Mouse (Mus musculus) cerebellum, adult 2 months (tissue): ENCODE data around the gene Svep1. TPM values are rescaled to one million over a fixed set of nuclear protein-coding genes. Genes with fewer than 3 reads are reported as not detected.
A peak's percentile ranks its signal among the peaks of the same experiment; 100 is the strongest.

ENCODE experiments used
- DNase-seq, 2 experiments: peaks; one replicate each; pipeline ENCODE4 v3.0.0; 2021
- H3K27ac ChIP-seq: fragments of 200-500 bp; 2 replicates; pipeline ENCODE4 v1.5.1; 2012; ENCODE audit warnings: low read length, control low read depth, inconsistent platforms; ENCODE audit not compliant: insufficient read depth
- H3K27me3 ChIP-seq: fragments of 200-500 bp; 2 replicates; pipeline ENCODE4 v1.6.1; 2012; ENCODE audit warnings: inconsistent platforms, mild to moderate bottlenecking, low read length, moderate library complexity; ENCODE audit not compliant: control insufficient read depth, insufficient read depth
- H3K4me1 ChIP-seq: fragments of 200-500 bp; 2 replicates; pipeline ENCODE4 v1.6.1; 2011; ENCODE audit warnings: low read length; ENCODE audit not compliant: control insufficient read depth, insufficient read depth
- H3K4me3 ChIP-seq: fragments of 200-500 bp; replicated peaks from 2 replicates; pipeline ENCODE3; 2011; ENCODE audit warnings: mild to moderate bottlenecking, low read depth, low read length, control low read depth; ENCODE audit not compliant: insufficient read depth
- CTCF ChIP-seq: fragments of 200-500 bp; IDR thresholded peaks from 2 replicates; pipeline ENCODE4 v1.5.1; 2011; ENCODE audit warnings: low read depth, mild to moderate bottlenecking, control low read depth, low read length, moderate library complexity, borderline replicate concordance; ENCODE audit not compliant: insufficient read depth
- POLR2A ChIP-seq: fragments of 200-500 bp; IDR thresholded peaks from 2 replicates; pipeline ENCODE4 v1.6.1; 2011; ENCODE audit warnings: low read length, control low read depth, borderline replicate concordance; ENCODE audit not compliant: insufficient read depth
- WGBS: fragments of 180-500 bp; shearing (Covaris S2); methylation state at CpG from one replicate; pipeline ENCODE4 v1.1.7; 2018; 5-methylcytosine and 5-hydroxymethylcytosine counted together
- polyA plus RNA-seq: library from polyadenylated mRNA; depleted of rRNA; stranded (reverse); fragments of >200 nt; gene quantifications from 2 replicates; pipeline ENCODE4 v1.2.3, GENCODE M21; 2012

Gene Svep1
- polyA plus RNA-seq, 1 experiment: 10.1 TPM

GRCm38 (mm10) chr4:58184681-58185341 lies 21.8 kb downstream of the Svep1 start:
- no peak for DNase-seq
- 85% methylated on average over 5 of the region's 5 CpGs for WGBS
- H3K27ac ChIP-seq: no peak overlapping the region
- TF ChIP-seq POLR2A (no peak), CTCF (no peak)
- no peak overlapping the region for H3K4me3 ChIP-seq
- H3K27me3 ChIP-seq: no peaks in the 10 kb centered on the region
- H3K4me1 ChIP-seq: no peaks in the 10 kb centered on the region

GRCm38 (mm10) chr4:58183897-58184296 lies 22.8 kb downstream of the Svep1 start:
- WGBS: 95% methylated on average over 4 of the region's 4 CpGs
- no peak overlapping the region for H3K27ac ChIP-seq
- TF ChIP-seq POLR2A (no peak), CTCF (no peak)
- H3K4me3 ChIP-seq: no peak overlapping the region
- no peak for DNase-seq
- no peaks in the 10 kb centered on the region for H3K27me3 ChIP-seq
- peaks cover 3% of the 10 kb centered on the region; the same call in 1 of the 2 replicates for H3K4me1 ChIP-seq

DNA sequence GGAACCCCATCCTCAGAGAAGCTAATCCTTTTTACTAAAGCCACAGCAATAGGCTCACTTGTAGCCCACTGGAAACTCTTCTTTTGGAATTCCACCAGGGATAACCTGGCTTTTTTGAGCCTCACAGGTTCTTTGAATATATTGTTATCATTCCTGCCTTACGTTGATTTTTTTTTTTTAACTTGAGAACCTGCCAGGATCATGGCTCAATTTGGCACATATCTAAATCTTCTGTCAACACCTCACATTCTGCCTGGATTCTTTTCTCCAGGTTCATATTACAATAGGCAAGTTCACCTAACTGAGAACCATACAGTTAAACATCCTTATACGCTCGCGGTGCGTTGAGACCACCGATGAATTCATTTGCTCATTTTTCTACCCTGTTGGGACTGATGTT lies 28.2 kb downstream of the Svep1 start:
- WGBS: 51% methylated on average over 6 of the region's 6 CpGs
- no peak overlapping the region for H3K4me3 ChIP-seq
- peak in 1 of 2 experiments; percentile 56 for DNase-seq
- H3K27me3 ChIP-seq: no peaks in the 10 kb centered on the region
- H3K27ac ChIP-seq: no peak overlapping the region
- no peak for TF ChIP-seq CTCF
- no peak for TF ChIP-seq POLR2A
- H3K4me1 ChIP-seq: peaks cover 20% of the 10 kb centered on the region

DNA sequence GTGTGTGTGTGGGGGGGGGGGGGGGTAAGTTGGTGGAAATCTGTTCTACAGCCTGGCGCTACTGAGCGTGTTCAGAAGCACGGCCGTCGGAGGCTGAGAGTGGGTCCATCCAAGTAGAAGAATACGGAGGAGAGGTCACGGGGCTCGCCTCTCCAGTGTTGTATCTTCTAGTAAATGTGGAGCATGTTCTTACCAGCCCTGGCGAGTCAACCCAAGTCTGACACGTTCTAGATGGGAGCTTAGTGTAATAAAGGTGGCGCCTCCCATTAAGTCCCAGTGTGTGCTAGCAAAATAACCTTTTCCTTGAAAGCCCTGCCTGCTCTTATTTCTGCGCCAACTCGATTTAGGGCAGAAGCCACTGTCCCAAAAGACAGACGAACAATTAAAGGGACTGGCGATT lies 29.4 kb downstream of the Svep1 start:
- no peak overlapping the region for H3K4me3 ChIP-seq
- no peaks in the 10 kb centered on the region for H3K27me3 ChIP-seq
- no peak overlapping the region for H3K27ac ChIP-seq
- no peak for DNase-seq
- peaks cover 31% of the 10 kb centered on the region for H3K4me1 ChIP-seq
- 88% methylated on average over 15 of the region's 15 CpGs for WGBS
- TF ChIP-seq POLR2A: no peak
- TF ChIP-seq CTCF: no peak

- no peaks in the 10 kb centered on the region for H3K27me3 ChIP-seq
- peak overlapping the region; percentile 87 for H3K27ac ChIP-seq
- DNase-seq: peak; percentile 96 to 99
- H3K4me1 ChIP-seq: peaks cover 31% of the 10 kb centered on the region
- TF ChIP-seq POLR2A (peak; percentile 23; the same call in 1 of the 2 replicates), CTCF (no peak)
- 9% methylated on average over 4 of the region's 4 CpGs for WGBS
- no peak overlapping the region for H3K4me3 ChIP-seq
These were observed 32.1 kb downstream of the Svep1 start for GRCm38 (mm10) chr4:58174435-58174987.

DNA sequence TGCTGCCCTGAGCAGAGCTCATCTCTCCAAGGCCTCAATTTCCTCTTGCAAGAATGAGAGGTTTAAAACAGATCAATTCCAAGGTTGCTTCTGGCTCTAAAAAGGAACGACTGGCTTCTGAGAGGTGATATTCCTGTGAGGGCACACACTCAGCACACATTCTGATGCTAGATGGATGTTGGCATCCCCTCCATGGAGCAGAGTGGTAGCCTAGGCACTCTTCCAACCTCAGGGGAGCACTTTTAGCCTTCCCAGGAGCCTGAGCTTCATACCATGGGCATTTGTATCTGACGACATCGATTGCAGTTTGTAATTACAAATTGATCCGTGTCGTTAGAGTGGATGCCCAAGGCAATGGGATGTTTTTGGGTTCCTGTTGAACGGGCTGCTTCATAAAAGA lies 33.3 kb downstream of the Svep1 start:
- 33% methylated on average over 6 of the region's 6 CpGs for WGBS
- TF ChIP-seq POLR2A (no peak), CTCF (no peak)
- no peak overlapping the region for H3K4me3 ChIP-seq
- peak in 1 of 2 experiments; percentile 53 for DNase-seq
- H3K4me1 ChIP-seq: peaks cover 25% of the 10 kb centered on the region
- H3K27me3 ChIP-seq: no peaks in the 10 kb centered on the region
- H3K27ac ChIP-seq: peak overlapping the region; percentile 58

- 88% methylated on average over 5 of the region's 5 CpGs for WGBS
- Histone ChIP-seq H3K27me3 (no peaks in the 10 kb centered on the region), H3K4me3 (no peak overlapping the region), H3K27ac (no peak overlapping the region), H3K4me1 (peaks cover 23% of the 10 kb centered on the region)
- TF ChIP-seq CTCF (no peak), POLR2A (no peak)
- DNase-seq: no peak
These were observed 36.2 kb downstream of the Svep1 start for GRCm38 (mm10) chr4:58170430-58170829.

- Histone ChIP-seq H3K27me3 (no peaks in the 10 kb centered on the region), H3K27ac (no peak overlapping the region), H3K4me3 (no peak overlapping the region), H3K4me1 (peaks cover 21% of the 10 kb centered on the region)
- no peak for DNase-seq
- TF ChIP-seq POLR2A (no peak), CTCF (no peak)
- WGBS: 96% methylated on average over 2 of the region's 2 CpGs
These were observed 36.7 kb downstream of the Svep1 start for GRCm38 (mm10) chr4:58169918-58170317.
